Mouse (Mus musculus) urinary bladder, postnatal 4 days (tissue): ENCODE results near the gene Olfr491.

Source experiments
- DNase-seq, 2 experiments: peaks; one replicate each; pipeline ENCODE4 v3.0.0; 2021 to 2022; ENCODE audit warnings: low spot score in 2 of 2

Gene Olfr491

GRCm38 (mm10) chr7:108313151-108313550 lies at the start of gene Olfr491:
Olfr491 (plus strand) TSS chr7:108313451.
- no peak for DNase-seq

GRCm38 (mm10) chr7:108288834-108289233 lies 24.4 kb upstream of the Olfr491 start, which contains the start of gene Olfr490:
Olfr490 (minus strand) TSS chr7:108288934.
- no peak for DNase-seq

GRCm38 (mm10) chr7:108323574-108323973 lies 10.3 kb downstream of the Olfr491 start, which contains the start of gene Olfr492:
Olfr492 (minus strand) TSS chr7:108323674.
- no peak for DNase-seq

- DNase-seq: no peak
These were observed 33.6 kb downstream of the Olfr491 start, which contains the start of gene Olfr493 for GRCm38 (mm10) chr7:108346879-108347278. Olfr493 (minus strand) TSS chr7:108346979.

GRCm38 (mm10) chr7:108365035-108365434 lies 51.8 kb downstream of the Olfr491 start, which contains the start of gene Olfr494:
Olfr494 (plus strand) TSS chr7:108365335.
- DNase-seq: no peak
